Mouse (Mus musculus): ENCODE data around the gene Ric8a. TPM values are rescaled to one million over a fixed set of nuclear protein-coding genes. Genes with fewer than 3 reads are reported as not detected.

The Ric8a gene
- polyA plus RNA-seq, 1 experiment from 2014 or later, result 62.5 TPM

DNA sequence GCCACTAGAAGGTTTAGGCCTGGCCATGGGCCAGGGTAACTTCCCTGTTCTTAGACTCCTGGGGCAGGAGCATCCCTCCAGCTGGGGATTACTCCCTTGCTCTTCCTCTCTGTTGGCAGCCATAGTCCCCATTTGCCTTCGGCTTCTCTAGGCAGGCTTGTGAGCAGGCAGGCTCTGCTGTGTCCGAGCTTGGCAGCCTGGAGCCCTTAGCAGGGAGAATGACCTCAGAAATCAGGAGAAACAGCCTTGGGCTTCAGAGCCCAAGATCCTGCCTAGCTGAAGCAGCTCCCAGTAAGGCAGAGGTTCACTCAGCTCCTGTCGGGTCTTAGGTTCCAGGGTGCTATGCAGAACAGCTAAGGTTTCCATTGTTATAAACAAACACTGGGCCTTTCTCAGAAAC, 42.4 kb downstream of the Ric8a start:
- Histone ChIP-seq H3K4me2 (ENCODE audit: low read depth, low read length) (no peak overlapping the region), H3K9ac (ENCODE audit: low read length) (no peak overlapping the region), H3K4me3 (replicated peaks; ENCODE audit: low read length) (no peak overlapping the region), H3K9me3 (replicated peaks; ENCODE audit: control insufficient read depth, low read length) (no peaks in the 10 kb centered on the region), H3K4me1 (ENCODE audit: control insufficient read depth, insufficient read depth, low read length) (no peaks in the 10 kb centered on the region), H3K36me3 (ENCODE audit: control insufficient read depth, insufficient read depth, low read length) (peaks cover 10% of the 10 kb centered on the region), H3K27me3 (ENCODE audit: control insufficient read depth, insufficient read depth, low read length) (no peaks in the 10 kb centered on the region), H3K27ac (ENCODE audit: low read length) (no peak overlapping the region)
- ATAC-seq (ENCODE audit: insufficient read depth, low FRiP score), result no peak
- 67% methylated on average over 3 of the region's 3 CpGs for WGBS

DNA sequence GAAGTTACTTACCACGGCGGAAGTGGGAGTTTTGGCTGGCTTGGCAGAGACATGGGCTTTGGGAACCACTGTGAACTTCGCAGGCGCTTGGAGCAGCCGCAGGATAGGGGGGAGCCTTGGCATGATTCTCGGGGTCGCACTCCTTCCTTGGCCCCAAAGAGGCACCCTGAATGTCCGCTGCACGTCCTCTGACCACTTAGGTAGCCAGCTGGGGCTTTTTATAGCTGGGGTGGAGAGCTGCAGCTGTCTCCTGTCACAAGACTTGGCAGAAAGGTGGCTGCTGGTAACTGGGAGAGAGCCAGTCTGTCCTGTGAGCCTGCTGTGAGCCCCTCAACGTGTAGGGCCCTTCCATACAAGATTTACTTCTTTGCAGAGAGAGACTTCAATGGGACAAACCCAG, 43.5 kb downstream of the Ric8a start, which contains the start of gene Cox8b:
Gene Cox8b (minus strand): TSS at position 227 of the 400 bp plus-strand sequence.
- Histone ChIP-seq H3K4me1 (ENCODE audit: control insufficient read depth, insufficient read depth, low read length) (no peaks in the 10 kb centered on the region), H3K27me3 (ENCODE audit: control insufficient read depth, insufficient read depth, low read length) (no peaks in the 10 kb centered on the region), H3K9me3 (replicated peaks; ENCODE audit: control insufficient read depth, low read length) (no peaks in the 10 kb centered on the region), H3K9ac (ENCODE audit: low read length) (0 out of 2 replicates have a peak within 1 kb of the TSS, but pooled peaks have one; percentile 26), H3K36me3 (ENCODE audit: control insufficient read depth, insufficient read depth, low read length) (peaks cover 3% of the 10 kb centered on the region; the same call in 1 of the 2 replicates), H3K4me3 (replicated peaks; ENCODE audit: low read length) (no peak within 1 kb of the TSS), H3K4me2 (ENCODE audit: low read depth, low read length) (no peak within 1 kb of the TSS), H3K27ac (ENCODE audit: low read length) (no peak within 1 kb of the TSS)
- ATAC-seq (ENCODE audit: insufficient read depth, low FRiP score), result no peak
- WGBS, result 60% methylated on average over 10 of the region's 10 CpGs

DNA sequence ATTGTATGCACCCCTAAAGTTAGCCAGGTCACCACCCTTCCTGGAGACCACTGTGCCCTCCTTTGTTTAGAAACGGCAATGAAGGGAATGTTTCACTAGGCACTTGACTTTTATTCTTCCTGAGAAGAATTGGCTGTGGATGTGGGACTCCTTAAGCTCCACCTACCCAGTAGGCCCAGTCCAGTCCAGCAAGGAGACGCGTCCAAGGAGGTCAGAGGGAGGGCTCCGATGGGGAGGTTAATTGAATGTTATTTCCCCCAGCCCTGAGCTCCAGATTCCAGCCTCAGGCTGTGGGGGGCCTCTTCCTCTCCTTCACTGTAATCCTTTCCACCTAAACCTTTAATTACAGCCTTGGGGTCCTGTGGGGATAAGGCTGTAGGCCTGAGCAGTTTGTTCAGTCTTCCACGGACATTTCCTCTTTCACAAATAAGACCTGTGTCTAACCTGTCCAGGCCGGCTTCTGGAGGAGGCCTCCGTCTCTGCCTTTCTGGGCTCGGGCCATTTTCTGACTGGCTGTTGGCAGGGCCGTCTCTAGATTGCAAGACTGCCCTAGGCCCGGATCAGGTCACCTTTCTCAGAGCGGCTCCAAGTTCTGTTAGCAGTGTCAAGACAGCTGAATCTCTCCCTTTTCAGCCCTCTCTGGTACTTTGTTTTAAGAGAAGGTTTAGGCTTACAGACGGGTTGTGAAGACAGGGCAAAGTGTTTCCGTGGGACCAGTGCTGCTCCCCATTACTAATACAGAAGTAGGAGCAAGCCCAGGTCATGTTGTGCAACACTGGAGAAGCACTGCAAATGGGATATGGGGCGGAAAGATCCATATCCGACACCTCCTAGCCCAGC, 45.5 kb downstream of the Ric8a start:
- Histone ChIP-seq H3K4me2 (ENCODE audit: low read depth, low read length) (no peak overlapping the region), H3K4me1 (ENCODE audit: control insufficient read depth, insufficient read depth, low read length) (no peaks in the 10 kb centered on the region), H3K4me3 (replicated peaks; ENCODE audit: low read length) (no peak overlapping the region), H3K27me3 (ENCODE audit: control insufficient read depth, insufficient read depth, low read length) (no peaks in the 10 kb centered on the region), H3K27ac (ENCODE audit: low read length) (no peak overlapping the region), H3K9me3 (replicated peaks; ENCODE audit: control insufficient read depth, low read length) (no peaks in the 10 kb centered on the region), H3K9ac (ENCODE audit: low read length) (0 out of 2 replicates have a peak overlapping the region, but pooled peaks have one; percentile 23), H3K36me3 (ENCODE audit: control insufficient read depth, insufficient read depth, low read length) (peaks cover 2% of the 10 kb centered on the region; the same call in 1 of the 2 replicates)
- ATAC-seq (ENCODE audit: insufficient read depth, low FRiP score), result no peak
- 81% methylated on average over 15 of the region's 15 CpGs for WGBS

GRCm38 (mm10) chr7:140903212-140903611, 46.5 kb downstream of the Ric8a start:
- no peak overlapping the region for H3K4me3 ChIP-seq (replicated peaks; ENCODE audit: low read length)
- no peaks in the 10 kb centered on the region for H3K4me1 ChIP-seq (ENCODE audit: control insufficient read depth, insufficient read depth, low read length)
- H3K9ac ChIP-seq (ENCODE audit: low read length), result peak overlapping the region; percentile 32; the same call in 1 of the 2 replicates
- H3K27ac ChIP-seq (ENCODE audit: low read length), result no peak overlapping the region
- H3K36me3 ChIP-seq (ENCODE audit: control insufficient read depth, insufficient read depth, low read length), result no peaks in the 10 kb centered on the region
- peak; percentile 51; the same call in 1 of the 2 replicates for ATAC-seq (ENCODE audit: insufficient read depth, low FRiP score)
- 24% methylated on average over 13 of the region's 13 CpGs for WGBS
- H3K27me3 ChIP-seq (ENCODE audit: control insufficient read depth, insufficient read depth, low read length), result no peaks in the 10 kb centered on the region
- H3K4me2 ChIP-seq (ENCODE audit: low read depth, low read length), result no peak overlapping the region
- H3K9me3 ChIP-seq (replicated peaks; ENCODE audit: control insufficient read depth, low read length), result no peaks in the 10 kb centered on the region

- no peak for ATAC-seq (ENCODE audit: insufficient read depth, low FRiP score)
- Histone ChIP-seq H3K4me1 (ENCODE audit: control insufficient read depth, insufficient read depth, low read length) (no peaks in the 10 kb centered on the region), H3K9ac (ENCODE audit: low read length) (no peak overlapping the region), H3K36me3 (ENCODE audit: control insufficient read depth, insufficient read depth, low read length) (no peaks in the 10 kb centered on the region), H3K4me2 (ENCODE audit: low read depth, low read length) (no peak overlapping the region), H3K9me3 (replicated peaks; ENCODE audit: control insufficient read depth, low read length) (no peaks in the 10 kb centered on the region), H3K27ac (ENCODE audit: low read length) (no peak overlapping the region), H3K4me3 (replicated peaks; ENCODE audit: low read length) (no peak overlapping the region), H3K27me3 (ENCODE audit: control insufficient read depth, insufficient read depth, low read length) (no peaks in the 10 kb centered on the region)
- 71% methylated on average over 2 of the region's 2 CpGs for WGBS
These were observed 48.9 kb downstream of the Ric8a start for GRCm38 (mm10) chr7:140905642-140906081.

DNA sequence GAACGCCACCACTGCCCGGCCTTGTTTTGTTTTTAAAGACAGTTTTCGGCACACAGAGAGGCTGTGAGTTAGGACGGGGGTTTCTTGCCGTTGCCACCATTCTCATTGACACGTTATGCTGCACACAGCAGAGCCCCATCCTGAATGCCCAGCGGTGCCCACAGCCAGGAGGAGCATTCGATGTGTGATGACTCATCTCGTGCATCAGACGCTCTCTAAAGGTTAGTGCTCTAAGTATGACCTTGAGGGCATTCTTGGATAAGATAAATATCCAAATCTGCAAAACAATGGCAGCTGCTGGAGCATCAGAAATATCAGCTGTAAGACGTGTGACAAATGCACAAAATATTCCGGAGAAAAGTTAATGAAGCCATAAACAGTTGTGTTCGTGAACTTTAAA, 50.4 kb downstream of the Ric8a start:
- Histone ChIP-seq H3K4me1 (ENCODE audit: control insufficient read depth, insufficient read depth, low read length) (no peaks in the 10 kb centered on the region), H3K27me3 (ENCODE audit: control insufficient read depth, insufficient read depth, low read length) (no peaks in the 10 kb centered on the region), H3K9me3 (replicated peaks; ENCODE audit: control insufficient read depth, low read length) (no peaks in the 10 kb centered on the region), H3K36me3 (ENCODE audit: control insufficient read depth, insufficient read depth, low read length) (no peaks in the 10 kb centered on the region), H3K27ac (ENCODE audit: low read length) (no peak overlapping the region), H3K4me2 (ENCODE audit: low read depth, low read length) (no peak overlapping the region), H3K9ac (ENCODE audit: low read length) (no peak overlapping the region), H3K4me3 (replicated peaks; ENCODE audit: low read length) (no peak overlapping the region)
- ATAC-seq (ENCODE audit: insufficient read depth, low FRiP score), result no peak
- WGBS, result 73% methylated on average over 13 of the region's 13 CpGs

DNA sequence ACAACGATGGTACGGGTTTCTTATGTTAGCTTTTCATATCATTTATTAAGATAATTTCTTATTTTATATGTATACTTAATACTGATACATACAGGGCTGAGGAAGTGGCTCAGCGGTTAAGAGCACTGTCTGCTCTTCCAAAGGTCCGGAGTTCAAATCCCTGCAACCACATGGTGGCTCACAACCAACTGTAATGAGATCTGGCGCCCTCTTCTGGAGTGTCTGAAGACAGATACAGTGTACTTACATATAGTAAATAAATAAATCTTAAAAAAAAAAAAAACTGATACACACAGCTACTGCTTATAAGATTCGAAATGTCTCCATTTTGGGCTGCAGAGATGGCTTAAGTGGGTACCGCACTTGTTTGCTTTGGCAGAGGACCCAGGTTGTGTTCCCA, 50.9 kb downstream of the Ric8a start:
- Histone ChIP-seq H3K27ac (ENCODE audit: low read length) (no peak overlapping the region), H3K27me3 (ENCODE audit: control insufficient read depth, insufficient read depth, low read length) (no peaks in the 10 kb centered on the region), H3K4me3 (replicated peaks; ENCODE audit: low read length) (no peak overlapping the region), H3K4me1 (ENCODE audit: control insufficient read depth, insufficient read depth, low read length) (no peaks in the 10 kb centered on the region), H3K36me3 (ENCODE audit: control insufficient read depth, insufficient read depth, low read length) (no peaks in the 10 kb centered on the region), H3K9ac (ENCODE audit: low read length) (no peak overlapping the region), H3K9me3 (replicated peaks; ENCODE audit: control insufficient read depth, low read length) (no peaks in the 10 kb centered on the region), H3K4me2 (ENCODE audit: low read depth, low read length) (no peak overlapping the region)
- 85% methylated on average over 7 of the region's 7 CpGs for WGBS
- no peak for ATAC-seq (ENCODE audit: insufficient read depth, low FRiP score)

GRCm38 (mm10) chr7:140908181-140908580, 51.4 kb downstream of the Ric8a start:
- no peaks in the 10 kb centered on the region for H3K9me3 ChIP-seq (replicated peaks; ENCODE audit: control insufficient read depth, low read length)
- H3K4me3 ChIP-seq (replicated peaks; ENCODE audit: low read length), result no peak overlapping the region
- H3K4me1 ChIP-seq (ENCODE audit: control insufficient read depth, insufficient read depth, low read length), result no peaks in the 10 kb centered on the region
- H3K36me3 ChIP-seq (ENCODE audit: control insufficient read depth, insufficient read depth, low read length), result no peaks in the 10 kb centered on the region
- H3K4me2 ChIP-seq (ENCODE audit: low read depth, low read length), result no peak overlapping the region; the same call in 1 of the 2 replicates
- 0 out of 2 replicates have a peak overlapping the region, but pooled peaks have one; percentile 63 for H3K9ac ChIP-seq (ENCODE audit: low read length)
- ATAC-seq (ENCODE audit: insufficient read depth, low FRiP score), result no peak
- 43% methylated on average over 7 of the region's 7 CpGs for WGBS
- no peak overlapping the region for H3K27ac ChIP-seq (ENCODE audit: low read length)
- no peaks in the 10 kb centered on the region for H3K27me3 ChIP-seq (ENCODE audit: control insufficient read depth, insufficient read depth, low read length)

- Histone ChIP-seq H3K27ac (ENCODE audit: low read length) (peak overlapping the region; percentile 22; the same call in 1 of the 2 replicates), H3K4me3 (replicated peaks; ENCODE audit: low read length) (peak overlapping the region; percentile 48), H3K9ac (ENCODE audit: low read length) (peak overlapping the region; percentile 63), H3K4me2 (ENCODE audit: low read depth, low read length) (peak overlapping the region; percentile 93), H3K4me1 (ENCODE audit: control insufficient read depth, insufficient read depth, low read length) (no peaks in the 10 kb centered on the region), H3K36me3 (ENCODE audit: control insufficient read depth, insufficient read depth, low read length) (no peaks in the 10 kb centered on the region), H3K27me3 (ENCODE audit: control insufficient read depth, insufficient read depth, low read length) (no peaks in the 10 kb centered on the region), H3K9me3 (replicated peaks; ENCODE audit: control insufficient read depth, low read length) (no peaks in the 10 kb centered on the region)
- 2% methylated on average over 19 of the region's 19 CpGs for WGBS
- peak; percentile 77 for ATAC-seq (ENCODE audit: insufficient read depth, low FRiP score)
These were observed 51.9 kb downstream of the Ric8a start for GRCm38 (mm10) chr7:140908634-140909107.
